Mouse (Mus musculus) CD8-positive naive resting alpha-beta T cell, adult 2 months (primary cell): Measurements from ENCODE around the gene Chil6.

Experiments used
- DNase-seq, 2 experiments: peaks; one replicate each; pipeline ENCODE4 v3.0.0; 2022; ENCODE audit warnings: low read depth in 2 of 2, low spot score in 2 of 2

Chil6 gene

DNA sequence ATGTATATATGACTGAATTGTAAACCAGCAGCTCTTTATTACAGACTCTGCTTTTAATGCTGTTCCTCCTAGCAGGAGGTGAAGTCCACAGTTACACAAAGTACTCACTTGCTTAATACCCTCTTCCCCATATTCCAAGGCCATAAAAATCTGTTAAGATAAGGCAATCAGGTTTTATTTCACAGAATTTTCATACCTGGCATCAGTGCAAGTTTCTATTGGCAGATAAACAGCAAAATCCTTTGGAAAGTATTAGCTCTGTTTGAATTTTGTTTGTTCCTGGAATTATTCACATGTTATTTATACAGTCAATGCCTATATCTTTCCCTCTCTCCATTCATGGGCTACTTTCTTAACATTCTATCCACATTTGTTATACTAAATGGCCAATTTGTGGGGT lies at the start of gene Chil6:
Chil6 (minus strand) TSS at position 101 of the 400 bp plus-strand sequence.
- no peak for DNase-seq

DNA sequence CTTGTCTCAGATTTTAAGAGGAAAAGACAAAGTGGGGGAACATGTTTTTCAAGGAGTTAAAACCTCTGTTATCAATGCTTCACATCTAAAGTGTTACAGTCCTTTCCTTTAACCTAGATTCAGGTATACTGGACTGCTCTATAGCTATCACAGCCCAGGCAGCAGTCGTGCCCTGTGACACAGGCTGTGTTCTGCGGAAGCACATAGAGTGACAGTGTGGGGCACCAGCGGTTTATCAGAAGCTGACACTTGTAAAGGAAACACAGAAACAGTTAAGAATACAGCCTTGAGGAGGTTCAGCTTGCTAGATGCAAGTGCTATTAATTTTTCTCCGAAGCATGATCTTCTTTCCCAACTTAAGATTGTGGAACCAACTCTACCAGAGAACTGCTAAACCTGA lies 46.6 kb upstream of the Chil6 start:
- DNase-seq = peak; percentile 20 to 27

DNA sequence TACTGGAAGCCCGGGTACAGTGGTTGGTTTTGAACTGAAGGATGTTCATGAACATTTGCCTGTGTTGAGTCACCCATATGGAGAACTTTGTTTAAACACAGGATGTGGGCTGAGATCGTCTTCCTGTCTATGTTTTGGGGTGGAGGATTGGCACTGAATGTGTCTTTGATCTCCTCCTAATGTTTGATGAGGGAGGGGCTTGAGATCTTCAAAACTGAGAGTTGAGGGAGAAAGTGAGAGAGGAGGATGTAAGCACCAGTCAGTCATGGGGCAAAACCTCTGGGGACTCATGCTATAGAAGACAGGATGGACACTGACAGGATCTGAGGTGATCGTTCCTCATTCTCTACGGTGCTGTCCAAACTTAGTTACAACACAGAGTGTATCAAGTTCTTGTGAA lies 43.6 kb upstream of the Chil6 start:
- DNase-seq = peak; percentile 68 to 79

DNA sequence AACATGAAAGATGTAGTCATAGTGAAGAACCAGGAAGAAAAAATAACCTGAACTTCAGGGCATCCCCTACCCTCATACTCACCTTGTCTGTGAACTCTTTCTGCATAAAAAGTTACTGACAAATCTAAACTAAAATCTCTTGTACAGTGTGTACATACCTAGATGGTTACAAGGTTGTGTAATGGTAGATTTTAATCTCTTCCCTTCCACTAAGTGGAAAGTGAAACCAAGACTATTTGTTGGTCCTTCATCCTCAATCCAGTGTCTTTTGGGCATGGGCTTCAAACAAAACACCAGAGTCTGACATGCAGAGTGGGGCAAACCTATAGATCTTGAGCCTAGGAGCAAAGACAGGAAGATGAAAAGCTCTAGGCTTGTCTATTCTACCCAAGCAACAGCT lies 43.0 kb upstream of the Chil6 start:
- peak in 1 of 2 experiments; percentile 4 for DNase-seq

DNA sequence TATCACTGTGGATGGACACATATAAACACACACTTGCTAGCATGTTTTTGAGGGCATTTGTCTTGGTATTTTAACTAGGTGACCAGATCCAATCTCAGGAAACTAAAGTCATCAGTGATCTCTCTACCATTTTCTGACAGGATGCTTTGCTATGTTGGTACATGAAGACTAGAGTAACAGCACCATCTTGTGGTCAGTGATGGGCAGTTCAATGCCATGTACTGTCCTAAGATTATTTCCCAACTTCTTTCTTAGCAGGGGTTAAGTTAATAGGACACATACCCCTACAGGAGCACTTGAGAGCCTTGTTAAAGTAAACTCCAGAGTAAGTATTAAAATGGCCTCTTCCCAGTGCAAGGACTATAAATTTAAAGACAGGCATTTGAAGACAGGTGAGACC lies 42.6 kb upstream of the Chil6 start:
- peak; percentile 35 to 56 for DNase-seq
